ENCODE assay signal across 28 mouse cellular contexts in genomic region chr2:162172529-162172928, GRCm38 (mm10).
A peak's percentile ranks its signal among the peaks of the same experiment; 100 is the strongest.
DNase-seq lines count a peak whose midpoint lies in the region; ATAC-seq and TF ChIP-seq lines count a peak whose summit lies in the region.
"Had no signal": no experiment of that assay in that cellular context is flagged by ENCODE, and none has a peak within 500 bp of the region (broad histone marks: within the 10 kb centered on the region; RNA-seq: fewer than 3 reads in every experiment).

No protein-coding gene starts in this region.

- TF ChIP-seq EP300 in stomach, postnatal 0 days (optimal IDR thresholded peaks at IDR 0.05): no peak

- no peak overlapping the region for H3K27ac ChIP-seq in kidney, adult 2 months (ENCODE audit: insufficient read depth, low read depth, low read length)
- H3K27ac ChIP-seq in stomach, postnatal 0 days (replicated peaks): no peak overlapping the region
- H3K27ac ChIP-seq: embryonic facial prominence, embryonic 10.5 days; embryonic facial prominence, embryonic 13.5 days; forebrain, embryonic 12.5 days; forebrain, embryonic 15.5 days; heart, embryonic 15.5 days; hindbrain, embryonic 10.5 days; hindbrain, embryonic 13.5 days had no signal

- no peaks in the 10 kb centered on the region for H3K27me3 ChIP-seq in kidney, adult 2 months (replicated peaks; ENCODE audit: control insufficient read depth, insufficient read depth, low read length)
- no peaks in the 10 kb centered on the region for H3K27me3 ChIP-seq in stomach, postnatal 0 days (ENCODE audit: control insufficient read depth, insufficient read depth, low read length)
- H3K27me3 ChIP-seq: embryonic facial prominence, embryonic 13.5 days; forebrain, embryonic 12.5 days; forebrain, embryonic 15.5 days; heart, embryonic 12.5 days; heart, embryonic 15.5 days; hindbrain, embryonic 13.5 days had no signal

- DNase-seq in kidney, adult 2 months: peak; percentile 57
- DNase-seq in kidney, postnatal 14 days: no peak
- peak; percentile 11 to 22 for DNase-seq in kidney, postnatal 36 days
- DNase-seq in kidney, postnatal 10 days: no peak
- DNase-seq in stomach, postnatal 0 days (ENCODE audit: low spot score): peak; percentile 22
- DNase-seq: adrenal gland, adult 8-10 months; adrenal gland, postnatal 25 days; cerebellum, adult 11-12 months; cerebellum, adult 8-10 months; cerebellum, postnatal 10 days; cerebellum, postnatal 36 days; embryo, embryonic 11 days; gastrocnemius, postnatal 25 days; heart, adult 18-20 months; heart, postnatal 10 days; heart, postnatal 36 days had no signal

- H3K9ac ChIP-seq in stomach, postnatal 0 days (ENCODE audit: low read length): no peak overlapping the region
- H3K9ac ChIP-seq: embryonic facial prominence, embryonic 13.5 days; forebrain, embryonic 12.5 days; forebrain, embryonic 15.5 days; heart, embryonic 12.5 days; heart, embryonic 15.5 days; hindbrain, embryonic 13.5 days had no signal

- WGBS in kidney, adult 2 months: 56% methylated on average over 1 of the region's 1 CpGs
- WGBS in stomach, postnatal 0 days: 64% methylated on average over 1 of the region's 1 CpGs

- no peaks in the 10 kb centered on the region for H3K9me3 ChIP-seq in stomach, postnatal 0 days (ENCODE audit: control insufficient read depth, low read length)
- H3K9me3 ChIP-seq: embryonic facial prominence, embryonic 10.5 days; embryonic facial prominence, embryonic 13.5 days; forebrain, embryonic 12.5 days; forebrain, embryonic 15.5 days; heart, embryonic 12.5 days; heart, embryonic 15.5 days; hindbrain, embryonic 10.5 days; hindbrain, embryonic 13.5 days had no signal

- no peak for TF ChIP-seq CTCF in kidney, adult 2 months (conservative IDR thresholded peaks at IDR 0.05; ENCODE audit: insufficient read depth, insufficient read length, low read depth, low read length)
- no peak for TF ChIP-seq CTCF in stomach, postnatal 0 days (IDR thresholded peaks at IDR 0.05; ENCODE audit: low read depth)

- H3K4me3 ChIP-seq in kidney, adult 2 months (ENCODE audit: insufficient read depth, low read depth, low read length): no peak overlapping the region
- no peak overlapping the region for H3K4me3 ChIP-seq in stomach, postnatal 0 days (ENCODE audit: low read depth, low read length)
- H3K4me3 ChIP-seq: embryonic facial prominence, embryonic 10.5 days; embryonic facial prominence, embryonic 13.5 days; erythroblast, embryonic 14.5 days; forebrain, embryonic 12.5 days; forebrain, embryonic 15.5 days; heart, embryonic 12.5 days; heart, embryonic 15.5 days; hindbrain, embryonic 10.5 days; hindbrain, embryonic 13.5 days had no signal

- peak; percentile 82 for ATAC-seq in stomach, postnatal 0 days (ENCODE audit: low FRiP score, low TSS enrichment)
- no peak for ATAC-seq in megakaryocyte, adult 5-6 weeks (ENCODE audit: poor library complexity, severe bottlenecking)
- ATAC-seq: activated CD4-positive, CD25-positive, alpha-beta regulatory T cell, adult 4 months; CD4-positive, CD25-positive, alpha-beta regulatory T cell, adult 4 months; forebrain, embryonic 15.5 days had no signal

- no peak for TF ChIP-seq POLR2A in kidney, adult 2 months (IDR thresholded peaks at IDR 0.05; ENCODE audit: low read depth, low read length)

- H3K36me3 ChIP-seq in kidney, adult 2 months (ENCODE audit: control insufficient read depth, insufficient read depth, low read length): no peaks in the 10 kb centered on the region
- no peaks in the 10 kb centered on the region for H3K36me3 ChIP-seq in stomach, postnatal 0 days (ENCODE audit: control insufficient read depth, insufficient read depth, low read length)
- H3K36me3 ChIP-seq: embryonic facial prominence, embryonic 10.5 days; embryonic facial prominence, embryonic 13.5 days; forebrain, embryonic 12.5 days; forebrain, embryonic 15.5 days; heart, embryonic 12.5 days; heart, embryonic 15.5 days; hindbrain, embryonic 10.5 days; hindbrain, embryonic 13.5 days had no signal

- H3K4me2 ChIP-seq in stomach, postnatal 0 days (replicated peaks; ENCODE audit: low read depth): no peak overlapping the region
- H3K4me2 ChIP-seq: embryonic facial prominence, embryonic 13.5 days; forebrain, embryonic 12.5 days; forebrain, embryonic 15.5 days; heart, embryonic 12.5 days; heart, embryonic 15.5 days; hindbrain, embryonic 13.5 days had no signal

- no peaks in the 10 kb centered on the region for H3K4me1 ChIP-seq in kidney, adult 2 months (ENCODE audit: control insufficient read depth, insufficient read depth, low read length)
- no peaks in the 10 kb centered on the region for H3K4me1 ChIP-seq in stomach, postnatal 0 days (replicated peaks; ENCODE audit: control insufficient read depth, insufficient read depth)
- H3K4me1 ChIP-seq: embryonic facial prominence, embryonic 10.5 days; embryonic facial prominence, embryonic 13.5 days; forebrain, embryonic 12.5 days; forebrain, embryonic 15.5 days; heart, embryonic 12.5 days; heart, embryonic 15.5 days; hindbrain, embryonic 10.5 days; hindbrain, embryonic 13.5 days had no signal

Comparison
In these comparisons a context has a peak if more than half of its experiments do, and no peak if none do; other contexts are left out.
1. DNase-seq: peak in kidney, adult 2 months (single experiment), kidney, postnatal 36 days (2 of 2) and stomach, postnatal 0 days (single experiment); none in kidney, postnatal 14 days (single experiment) and kidney, postnatal 10 days (single experiment).